In genomic region chr17:51892159-51892558, GRCm38 (mm10) we compare ENCODE assay signal across 24 mouse cellular contexts. TPM values are rescaled to one million over a fixed set of nuclear protein-coding genes. Genes with fewer than 3 reads are reported as not detected.
A peak's percentile ranks its signal among the peaks of the same experiment; 100 is the strongest.
DNase-seq lines count a peak whose midpoint lies in the region; ATAC-seq and TF ChIP-seq lines count a peak whose summit lies in the region.
"Had no signal": no experiment of that assay in that cellular context is flagged by ENCODE, and none has a peak within 500 bp of the region (broad histone marks: within the 10 kb centered on the region; RNA-seq: fewer than 3 reads in every experiment).

No protein-coding gene starts in this region.

- 80% methylated on average over 4 of the region's 4 CpGs for WGBS in spleen, adult 2 months
- 82% methylated on average over 4 of the region's 4 CpGs for WGBS in forebrain, embryonic 14.5 days

- H3K4me1 ChIP-seq in spleen, adult 2 months (ENCODE audit: control insufficient read depth, insufficient read depth, insufficient read length), result no peaks in the 10 kb centered on the region
- H3K4me1 ChIP-seq in forebrain, embryonic 14.5 days (ENCODE audit: control insufficient read depth, insufficient read depth, low read length), result no peaks in the 10 kb centered on the region
- H3K4me1 ChIP-seq: embryonic facial prominence, embryonic 10.5 days; embryonic facial prominence, embryonic 12.5 days; forebrain, embryonic 13.5 days had no signal

- TF ChIP-seq CTCF in spleen, adult 2 months (IDR thresholded peaks at IDR 0.05; ENCODE audit: extremely low read depth, insufficient read depth, insufficient read length, insufficient replicate concordance), result no peak

- ATAC-seq in forebrain, embryonic 14.5 days, result no peak
- ATAC-seq: activated CD4-positive, CD25-positive, alpha-beta regulatory T cell, adult 4 months; CD4-positive, CD25-positive, alpha-beta regulatory T cell, adult 4 months; forebrain, embryonic 13.5 days; Patski had no signal

- no peaks in the 10 kb centered on the region for H3K36me3 ChIP-seq in spleen, adult 2 months (ENCODE audit: control insufficient read depth, insufficient read depth, low read length)
- no peaks in the 10 kb centered on the region for H3K36me3 ChIP-seq in forebrain, embryonic 14.5 days (ENCODE audit: control insufficient read depth, insufficient read depth, low read length)
- H3K36me3 ChIP-seq: embryonic facial prominence, embryonic 10.5 days; embryonic facial prominence, embryonic 12.5 days; G1E had no signal

- H3K27ac ChIP-seq in spleen, adult 2 months (ENCODE audit: insufficient read depth, low read length), result peak overlapping the region; percentile 4; the same call in 1 of the 2 replicates
- no peak overlapping the region for H3K27ac ChIP-seq in forebrain, embryonic 14.5 days (ENCODE audit: low read depth, low read length)
- H3K27ac ChIP-seq: embryonic facial prominence, embryonic 10.5 days; embryonic facial prominence, embryonic 12.5 days; forebrain, embryonic 13.5 days had no signal

- TF ChIP-seq POLR2A in spleen, adult 2 months (IDR thresholded peaks at IDR 0.05; ENCODE audit: low read depth, low read length), result no peak

- H3K27me3 ChIP-seq in spleen, adult 2 months (ENCODE audit: control insufficient read depth, insufficient read depth, low read length), result no peaks in the 10 kb centered on the region
- no peaks in the 10 kb centered on the region for H3K27me3 ChIP-seq in forebrain, embryonic 14.5 days (replicated peaks; ENCODE audit: control insufficient read depth, insufficient read depth, low read length)
- H3K27me3 ChIP-seq: CH12.LX; embryonic facial prominence, embryonic 12.5 days; forebrain, embryonic 13.5 days; Patski had no signal

- no peaks in the 10 kb centered on the region for H3K9me3 ChIP-seq in forebrain, embryonic 14.5 days (replicated peaks; ENCODE audit: control insufficient read depth, low read length)
- H3K9me3 ChIP-seq: forebrain, embryonic 13.5 days had no signal

- H3K4me2 ChIP-seq in forebrain, embryonic 14.5 days (ENCODE audit: low read length), result no peak overlapping the region
- H3K4me2 ChIP-seq: embryonic facial prominence, embryonic 12.5 days; forebrain, embryonic 13.5 days had no signal

- no peak for DNase-seq in spleen, adult 2 months (ENCODE audit: low read depth in 1 of 2, low spot score in 2 of 2)
- DNase-seq in spleen, postnatal 4 days (ENCODE audit: low spot score in 2 of 2), result no peak
- peak; percentile 53 for DNase-seq in naive thymus-derived CD4-positive, alpha-beta T cell, adult 2 months (ENCODE audit: low read depth)
- peak; percentile 67 for DNase-seq in thymus, postnatal 14 days
- DNase-seq in thymus, postnatal 4 days, result peak; percentile 58
- no peak for DNase-seq in right cerebral cortex, adult 2 months (ENCODE audit: low spot score in 2 of 2)
- DNase-seq in forebrain, embryonic 14.5 days (ENCODE audit: low spot score), result no peak
- DNase-seq: adrenal gland, adult 8-10 months; adrenal gland, postnatal 14 days; adrenal gland, postnatal 36 days; B cell, adult 2 months; cerebellum, adult 11-12 months; cerebellum, adult 2 months; cerebellum, adult 9-10 months; cerebellum, postnatal 10 days; cerebellum, postnatal 25 days had no signal

- no peak overlapping the region for H3K9ac ChIP-seq in forebrain, embryonic 14.5 days (ENCODE audit: low read length)
- H3K9ac ChIP-seq: embryonic facial prominence, embryonic 12.5 days; forebrain, embryonic 13.5 days had no signal

- H3K4me3 ChIP-seq in spleen, adult 2 months (ENCODE audit: extremely low read depth, insufficient read depth, insufficient read length), result no peak overlapping the region
- H3K4me3 ChIP-seq in forebrain, embryonic 14.5 days (ENCODE audit: low read depth, low read length), result no peak overlapping the region
- H3K4me3 ChIP-seq: embryonic facial prominence, embryonic 10.5 days; embryonic facial prominence, embryonic 12.5 days; forebrain, embryonic 13.5 days had no signal

RNA-seq across cellular contexts. Expression of gene Satb1, which starts 59.1 kb away (rescaled TPM):
- 43.7 and 46.8 TPM in 2 replicates for polyA plus RNA-seq in spleen, adult 2 months (2012; rRNA removed)
- 24.2 and 33.5 TPM in 2 replicates for polyA plus RNA-seq in forebrain, embryonic 14.5 days (2014; fragmentation: Nextera tagmentation; extraction: Ambion mirVana)
- polyA plus RNA-seq: G1E had no signal

Comparison
In these comparisons a context has a peak if more than half of its experiments do, and no peak if none do; other contexts are left out.
1. DNase-seq: peak in naive thymus-derived CD4-positive, alpha-beta T cell, adult 2 months (single experiment), thymus, postnatal 14 days (single experiment) and thymus, postnatal 4 days (single experiment); none in spleen, adult 2 months (0 of 2), spleen, postnatal 4 days (0 of 2), right cerebral cortex, adult 2 months (0 of 2) and forebrain, embryonic 14.5 days (single experiment).